Mouse (Mus musculus): ENCODE measurements at regions not wholly inside any gene's neighbourhood (a gene's known extent, or its start where the extent isn't known, plus 50 kb on each side); places are given as distances from the start of the nearest gene placed in this dataset.

DNA sequence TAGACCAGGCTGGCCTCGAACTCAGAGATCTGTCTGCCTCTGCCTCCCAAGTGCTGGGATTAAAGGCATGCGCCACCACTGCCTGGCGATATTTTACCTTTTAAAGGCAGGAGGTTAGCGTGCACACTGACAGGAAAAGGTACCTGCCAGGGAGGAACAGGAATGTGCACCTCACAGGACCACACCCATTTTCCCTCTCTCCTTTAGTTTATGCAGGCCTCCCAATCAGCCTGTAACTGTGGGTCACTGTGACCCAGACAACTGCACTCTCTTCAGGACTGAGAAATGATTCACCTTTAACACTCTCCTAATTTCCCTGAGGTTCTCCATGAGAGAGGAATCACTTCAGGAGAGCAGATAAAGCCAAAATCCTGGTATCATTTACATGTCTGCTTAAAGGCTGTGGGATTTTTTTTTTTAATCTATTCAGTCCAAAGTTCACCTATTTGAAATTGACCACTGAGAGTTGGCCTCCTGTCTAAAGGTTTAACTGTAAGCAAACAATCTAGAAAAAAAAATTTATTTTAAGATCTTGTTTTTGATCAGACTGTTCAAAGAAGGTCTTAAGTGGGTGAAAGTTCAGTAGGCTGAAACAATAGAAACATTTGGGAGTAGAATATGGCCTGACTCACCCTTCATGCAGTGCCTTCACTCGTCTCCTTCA is 61.7 kb upstream of the Lrig2 start:
- no peak for TF ChIP-seq E2F4 (IDR thresholded peaks at IDR 0.05; ENCODE audit: borderline replicate concordance, low read depth, low read length)
- TF ChIP-seq ELF1 (IDR thresholded peaks at IDR 0.05; ENCODE audit: low read depth, low read length) = no peak
- no peak for TF ChIP-seq CTCF (IDR thresholded peaks at IDR 0.05 in 2 of 3, conservative IDR thresholded peaks at IDR 0.05 in 1 of 3; ENCODE audit: control insufficient read depth in 1 of 3, insufficient read depth in 1 of 3, low read depth in 2 of 3, low read length in 3 of 3, poor library complexity in 1 of 3, severe bottlenecking in 1 of 3)
- no peak for TF ChIP-seq USF2 (IDR thresholded peaks at IDR 0.05; ENCODE audit: borderline replicate concordance in 1 of 2, insufficient read depth in 1 of 2, low read depth in 1 of 2, low read length in 2 of 2)
- no peak for TF ChIP-seq POLR2A (IDR thresholded peaks at IDR 0.05; ENCODE audit: control insufficient read depth in 1 of 2, insufficient read depth in 1 of 2, low read depth in 1 of 2, low read length in 2 of 2, poor library complexity in 1 of 2)
- TF ChIP-seq USF1 (IDR thresholded peaks at IDR 0.05; ENCODE audit: low read depth, low read length) = no peak
- no peak for TF ChIP-seq ZC3H11A (IDR thresholded peaks at IDR 0.05; ENCODE audit: low read depth, low read length)
- TF ChIP-seq MAX (IDR thresholded peaks at IDR 0.05; ENCODE audit: low read length) = no peak
- no peak for TF ChIP-seq SMC3 (IDR thresholded peaks at IDR 0.05; ENCODE audit: low read depth, low read length)
- TF ChIP-seq MAFK (IDR thresholded peaks at IDR 0.05; ENCODE audit: borderline replicate concordance, low read depth, low read length) = no peak

Measured in MEL (cell line).